ENCODE assay signal across 8 mouse cellular contexts in genomic region chr15:79074446-79074845, GRCm38 (mm10). TPM values are rescaled to one million over a fixed set of nuclear protein-coding genes. Genes with fewer than 3 reads are reported as not detected.
DNase-seq lines count a peak whose midpoint lies in the region; ATAC-seq and TF ChIP-seq lines count a peak whose summit lies in the region.

No protein-coding gene starts in this region.

- H3K4me1 ChIP-seq in erythroblast, embryonic 14.5 days (ENCODE audit: control insufficient read depth): peaks cover 45% of the 10 kb centered on the region
- peaks cover 14% of the 10 kb centered on the region for H3K4me1 ChIP-seq in neural tube, embryonic 11.5 days (ENCODE audit: control insufficient read depth, insufficient read depth, low read length)
- peaks cover 33% of the 10 kb centered on the region for H3K4me1 ChIP-seq in liver, embryonic 12.5 days
- no peaks in the 10 kb centered on the region for H3K4me1 ChIP-seq in stomach, postnatal 0 days (replicated peaks; ENCODE audit: control insufficient read depth, insufficient read depth)
- H3K4me1 ChIP-seq in thymus, adult 2 months (replicated peaks; ENCODE audit: control insufficient read depth, insufficient read depth, low read length): peaks cover 13% of the 10 kb centered on the region

- no peaks in the 10 kb centered on the region for H3K27me3 ChIP-seq in erythroblast, embryonic 14.5 days (ENCODE audit: control insufficient read depth)
- H3K27me3 ChIP-seq in neural tube, embryonic 11.5 days (ENCODE audit: control insufficient read depth, insufficient read depth, low read length): no peaks in the 10 kb centered on the region
- no peaks in the 10 kb centered on the region for H3K27me3 ChIP-seq in liver, embryonic 12.5 days (replicated peaks)
- no peaks in the 10 kb centered on the region for H3K27me3 ChIP-seq in stomach, postnatal 0 days (ENCODE audit: control insufficient read depth, insufficient read depth, low read length)
- H3K27me3 ChIP-seq in thymus, adult 2 months (ENCODE audit: control insufficient read depth, insufficient read depth, low read length): no peaks in the 10 kb centered on the region

- H3K4me2 ChIP-seq in neural tube, embryonic 11.5 days (ENCODE audit: low read depth): peak overlapping the region; percentile 80
- peak overlapping the region; percentile 94 for H3K4me2 ChIP-seq in liver, embryonic 12.5 days
- peak overlapping the region; percentile 75 for H3K4me2 ChIP-seq in stomach, postnatal 0 days (replicated peaks; ENCODE audit: low read depth)

- no peak overlapping the region for H3K27ac ChIP-seq in neural tube, embryonic 11.5 days (ENCODE audit: low read depth, low read length)
- H3K27ac ChIP-seq in liver, embryonic 12.5 days: peak overlapping the region; percentile 81
- peak overlapping the region; percentile 83 for H3K27ac ChIP-seq in stomach, postnatal 0 days (replicated peaks)
- H3K27ac ChIP-seq in thymus, adult 2 months (ENCODE audit: control insufficient read depth, insufficient read depth, low read length): no peak overlapping the region

- H3K36me3 ChIP-seq in erythroblast, embryonic 14.5 days (ENCODE audit: control insufficient read depth): peaks cover 35% of the 10 kb centered on the region
- peaks cover 13% of the 10 kb centered on the region for H3K36me3 ChIP-seq in neural tube, embryonic 11.5 days (ENCODE audit: control insufficient read depth, insufficient read depth, low read length)
- H3K36me3 ChIP-seq in liver, embryonic 12.5 days: peaks cover 37% of the 10 kb centered on the region
- peaks cover 13% of the 10 kb centered on the region for H3K36me3 ChIP-seq in stomach, postnatal 0 days (ENCODE audit: control insufficient read depth, insufficient read depth, low read length)
- peaks cover 26% of the 10 kb centered on the region for H3K36me3 ChIP-seq in thymus, adult 2 months (ENCODE audit: control insufficient read depth, insufficient read depth, low read length)

- peak overlapping the region; percentile 70 for H3K4me3 ChIP-seq in erythroblast, embryonic 14.5 days (replicated peaks)
- peak overlapping the region; percentile 84 for H3K4me3 ChIP-seq in neural tube, embryonic 11.5 days (ENCODE audit: low read depth, low read length)
- H3K4me3 ChIP-seq in liver, embryonic 12.5 days: peak overlapping the region; percentile 86
- peak overlapping the region; percentile 89 for H3K4me3 ChIP-seq in stomach, postnatal 0 days (ENCODE audit: low read depth, low read length)
- no peak overlapping the region for H3K4me3 ChIP-seq in thymus, adult 2 months (ENCODE audit: control insufficient read depth, insufficient read depth, low read length)

- WGBS in neural tube, embryonic 11.5 days: 33% methylated on average over 10 of the region's 10 CpGs
- WGBS in liver, embryonic 12.5 days (ENCODE audit: insufficient replicate concordance): 35% methylated on average over 10 of the region's 10 CpGs
- 39% methylated on average over 10 of the region's 10 CpGs for WGBS in stomach, postnatal 0 days
- WGBS in thymus, adult 2 months: 45% methylated on average over 10 of the region's 10 CpGs

- no peak for ATAC-seq in erythroblast, adult 5-6 weeks (replicated peaks; ENCODE audit: low FRiP score, poor library complexity, severe bottlenecking)
- no peak for ATAC-seq in neural tube, embryonic 11.5 days (ENCODE audit: insufficient read depth, low FRiP score, low TSS enrichment)
- ATAC-seq in liver, embryonic 12.5 days: no peak
- no peak for ATAC-seq in stomach, postnatal 0 days (ENCODE audit: low FRiP score, low TSS enrichment)

- no peak overlapping the region; the same call in 1 of the 2 replicates for H3K9ac ChIP-seq in neural tube, embryonic 11.5 days (ENCODE audit: low read length)
- H3K9ac ChIP-seq in liver, embryonic 12.5 days: peak overlapping the region; percentile 84
- H3K9ac ChIP-seq in stomach, postnatal 0 days (ENCODE audit: low read length): peak overlapping the region; percentile 84

- TF ChIP-seq EP300 in stomach, postnatal 0 days (optimal IDR thresholded peaks at IDR 0.05): no peak

- no peak for DNase-seq in neural tube, embryonic 11.5 days (ENCODE audit: low spot score)
- DNase-seq in neural tube, embryonic 10.5 days (ENCODE audit: extremely low spot score, low spot score): no peak
- no peak for DNase-seq in stomach, postnatal 0 days (ENCODE audit: low spot score)
- no peak for DNase-seq in ovary, postnatal 14 days (ENCODE audit: low spot score)
- no peak for DNase-seq in thymus, adult 2 months

- H3K9me3 ChIP-seq in erythroblast, embryonic 14.5 days (ENCODE audit: control insufficient read depth, low read length): no peaks in the 10 kb centered on the region
- no peaks in the 10 kb centered on the region for H3K9me3 ChIP-seq in neural tube, embryonic 11.5 days (ENCODE audit: control insufficient read depth, low read length)
- no peaks in the 10 kb centered on the region for H3K9me3 ChIP-seq in liver, embryonic 12.5 days (replicated peaks)
- H3K9me3 ChIP-seq in stomach, postnatal 0 days (ENCODE audit: control insufficient read depth, low read length): no peaks in the 10 kb centered on the region

- TF ChIP-seq POLR2A in thymus, adult 2 months (IDR thresholded peaks at IDR 0.05; ENCODE audit: control insufficient read depth, extremely low read depth, insufficient read depth, low read length, poor library complexity): no peak

- TF ChIP-seq CTCF in stomach, postnatal 0 days (IDR thresholded peaks at IDR 0.05; ENCODE audit: low read depth): no peak
- TF ChIP-seq CTCF in thymus, adult 2 months (IDR thresholded peaks at IDR 0.05; ENCODE audit: borderline replicate concordance, control insufficient read depth, extremely low read depth, insufficient read depth, low read length, poor library complexity): no peak

RNA-seq across cellular contexts. Expression of gene Eif3l, which starts 0.5 kb away (rescaled TPM):
- polyA plus RNA-seq in erythroblast, embryonic 14.5 days (2012): 1.8 and 3.6 TPM in 2 replicates
- total RNA-seq in erythroblast, adult 5-6 weeks (2015; ENCODE audit: low replicate concordance): 29.4 and 47.6 TPM in 2 replicates
- total RNA-seq in erythroblast, adult 5-6 weeks (2017; ENCODE audit: low replicate concordance): 51.3 and 56.2 TPM in 2 replicates
- 250 and 259 TPM in 2 replicates for polyA plus RNA-seq in neural tube, embryonic 11.5 days (2014; fragmentation: Nextera tagmentation; extraction: Ambion mirVana)
- polyA plus RNA-seq in liver, embryonic 12.5 days (2016; fragmentation: Nextera tagmentation; extraction: Ambion mirVana): 188 and 201 TPM in 2 replicates
- 132 and 135 TPM in 2 replicates for polyA plus RNA-seq in stomach, postnatal 0 days (2015; fragmentation: Nextera tagmentation; extraction: Ambion mirVana)
- polyA plus RNA-seq in thymus, adult 2 months (2012; rRNA removed): 205 and 212 TPM in 2 replicates

RNA-seq across cellular contexts. Expression of gene Ankrd54, which starts 11.8 kb away (rescaled TPM):
- 13.6 and 25.2 TPM in 2 replicates for polyA plus RNA-seq in erythroblast, embryonic 14.5 days (2012)
- total RNA-seq in erythroblast, adult 5-6 weeks (2015; ENCODE audit: low replicate concordance): 12.3 and 20.0 TPM in 2 replicates
- total RNA-seq in erythroblast, adult 5-6 weeks (2017; ENCODE audit: low replicate concordance): 7.5 and 11.4 TPM in 2 replicates
- polyA plus RNA-seq in neural tube, embryonic 11.5 days (2014; fragmentation: Nextera tagmentation; extraction: Ambion mirVana): 59.5 and 65.6 TPM in 2 replicates
- polyA plus RNA-seq in liver, embryonic 12.5 days (2016; fragmentation: Nextera tagmentation; extraction: Ambion mirVana): 58.9 and 61.4 TPM in 2 replicates
- 27.1 and 28.0 TPM in 2 replicates for polyA plus RNA-seq in stomach, postnatal 0 days (2015; fragmentation: Nextera tagmentation; extraction: Ambion mirVana)
- polyA plus RNA-seq in thymus, adult 2 months (2012; rRNA removed): 171 and 181 TPM in 2 replicates

RNA-seq across cellular contexts. Expression of gene Galr3, which starts 32.8 kb away (rescaled TPM):
- 0.06 TPM in 1 of 2 replicates, not detected in the other for polyA plus RNA-seq in erythroblast, embryonic 14.5 days (2012)
- not detected in 2 replicates for total RNA-seq in erythroblast, adult 5-6 weeks (2015; ENCODE audit: low replicate concordance)
- total RNA-seq in erythroblast, adult 5-6 weeks (2017; ENCODE audit: low replicate concordance): not detected in 2 replicates
- not detected in 2 replicates for polyA plus RNA-seq in neural tube, embryonic 11.5 days (2014; fragmentation: Nextera tagmentation; extraction: Ambion mirVana)
- 0.41 and 0.55 TPM in 2 replicates for polyA plus RNA-seq in liver, embryonic 12.5 days (2016; fragmentation: Nextera tagmentation; extraction: Ambion mirVana)
- polyA plus RNA-seq in stomach, postnatal 0 days (2015; fragmentation: Nextera tagmentation; extraction: Ambion mirVana): 0.31 and 0.34 TPM in 2 replicates
- polyA plus RNA-seq in thymus, adult 2 months (2012; rRNA removed): 0.71 and 1.6 TPM in 2 replicates

RNA-seq across cellular contexts. Expression of gene Micall1, which starts 34.3 kb away (rescaled TPM):
- polyA plus RNA-seq in erythroblast, embryonic 14.5 days (2012): 0.05 and 0.09 TPM in 2 replicates
- total RNA-seq in erythroblast, adult 5-6 weeks (2015; ENCODE audit: low replicate concordance): 0.77 and 1.9 TPM in 2 replicates
- total RNA-seq in erythroblast, adult 5-6 weeks (2017; ENCODE audit: low replicate concordance): 0.68 and 0.98 TPM in 2 replicates
- 6.8 and 7.9 TPM in 2 replicates for polyA plus RNA-seq in neural tube, embryonic 11.5 days (2014; fragmentation: Nextera tagmentation; extraction: Ambion mirVana)
- polyA plus RNA-seq in liver, embryonic 12.5 days (2016; fragmentation: Nextera tagmentation; extraction: Ambion mirVana): 3.0 and 3.2 TPM in 2 replicates
- 7.0 and 7.8 TPM in 2 replicates for polyA plus RNA-seq in stomach, postnatal 0 days (2015; fragmentation: Nextera tagmentation; extraction: Ambion mirVana)
- polyA plus RNA-seq in thymus, adult 2 months (2012; rRNA removed): 46.1 and 47.3 TPM in 2 replicates

RNA-seq across cellular contexts. Expression of gene H1f0, which starts 46.2 kb away (rescaled TPM):
- polyA plus RNA-seq in erythroblast, embryonic 14.5 days (2012): 15.5 and 19.5 TPM in 2 replicates
- 6.5 and 8.6 TPM in 2 replicates for total RNA-seq in erythroblast, adult 5-6 weeks (2015; ENCODE audit: low replicate concordance)
- total RNA-seq in erythroblast, adult 5-6 weeks (2017; ENCODE audit: low replicate concordance): 8.2 and 20.5 TPM in 2 replicates
- polyA plus RNA-seq in neural tube, embryonic 11.5 days (2014; fragmentation: Nextera tagmentation; extraction: Ambion mirVana): 289 and 340 TPM in 2 replicates
- 114 and 122 TPM in 2 replicates for polyA plus RNA-seq in liver, embryonic 12.5 days (2016; fragmentation: Nextera tagmentation; extraction: Ambion mirVana)
- polyA plus RNA-seq in stomach, postnatal 0 days (2015; fragmentation: Nextera tagmentation; extraction: Ambion mirVana): 285 and 309 TPM in 2 replicates
- polyA plus RNA-seq in thymus, adult 2 months (2012; rRNA removed): 35.7 and 52.0 TPM in 2 replicates

Comparison
In these comparisons a context has a peak if more than half of its experiments do, and no peak if none do; other contexts are left out.
1. H3K27ac ChIP-seq: peak in liver, embryonic 12.5 days (single experiment) and stomach, postnatal 0 days (single experiment); none in neural tube, embryonic 11.5 days (single experiment) and thymus, adult 2 months (single experiment).
2. RNA of gene Eif3l, which starts 0.5 kb away (polyA plus RNA-seq): 250 to 259 TPM in neural tube, embryonic 11.5 days, 205 to 212 TPM in thymus, adult 2 months, 188 to 201 TPM in liver, embryonic 12.5 days and 132 to 135 TPM in stomach, postnatal 0 days; 1.8 to 3.6 TPM in erythroblast, embryonic 14.5 days; every median in the first group is over 10 times any median in the second.
3. Peak in every context shown above with its lines, with median percentiles within 50 percentile points of each other: H3K4me2 ChIP-seq.